Mouse (Mus musculus): ENCODE results near the gene Mylk2. TPM values are rescaled to one million over a fixed set of nuclear protein-coding genes. Genes with fewer than 3 reads are reported as not detected.

Mylk2 gene
- total and polyA plus RNA-seq, 3 experiments, result 0.47 to 2.4 (median 1.3) TPM

- H3K79me2 ChIP-seq (replicated peaks; ENCODE audit: control insufficient read depth, extremely low read depth, insufficient read depth, poor library complexity, severe bottlenecking), result no peaks in the 10 kb centered on the region
- dilution Hi-C loops (cut with MboI; ENCODE audit: extremely low pct_ligation_motif_present, extremely low pct_unique_long_range_greater_than_20kb, low sequenced_read_pairs), result no loop called here
- no peak for DNase-seq (ENCODE audit: extremely low read depth)
- TF ChIP-seq PAX5 (IDR thresholded peaks at IDR 0.05; ENCODE audit: low read length), result no peak
- TF ChIP-seq KAT2A (IDR thresholded peaks at IDR 0.05; ENCODE audit: insufficient replicate concordance, low read length), result no peak
- no peak for TF ChIP-seq MYC (IDR thresholded peaks at IDR 0.05; ENCODE audit: low read depth, low read length)
- no peak overlapping the region for H3K27ac ChIP-seq (ENCODE audit: insufficient read depth, low read depth)
- H3K27me3 ChIP-seq (replicated peaks), result peaks cover 92% of the 10 kb centered on the region
- H3K9me3 ChIP-seq (replicated peaks; ENCODE audit: low read length), result no peaks in the 10 kb centered on the region
- in situ Hi-C loops (cut with MboI; ENCODE audit: low pct_ligation_motif_present, low pct_unique_long_range_greater_than_20kb, low sequenced_read_pairs), result no loop called here
- H3K4me1 ChIP-seq (ENCODE audit: control insufficient read depth in 1 of 2, insufficient read depth in 2 of 2), result peaks cover 0 to 15% of the 10 kb centered on the region in 2 experiments; a peak in 2 of 4 replicates
- no peak overlapping the region for H3K9ac ChIP-seq (ENCODE audit: insufficient read depth, low read depth)
- 0 out of 2 replicates have a peak overlapping the region, but pooled peaks have one; percentile 24 for H3K4me2 ChIP-seq (ENCODE audit: insufficient read depth, low read depth, poor library complexity, severe bottlenecking)
- H3K4me3 ChIP-seq (replicated peaks in 1 of 3; ENCODE audit: low read depth in 2 of 3, low read length in 2 of 3, poor library complexity in 1 of 3), result no peak overlapping the region
- no peaks in the 10 kb centered on the region for H3K36me3 ChIP-seq (replicated peaks in 1 of 2; ENCODE audit: control insufficient read depth in 1 of 2, insufficient read depth in 1 of 2, low read length in 1 of 2)
Measured at GRCm38 (mm10) chr2:152942898-152943515, 31.9 kb downstream of the Mylk2 start.

- TF ChIP-seq MAZ (IDR thresholded peaks at IDR 0.05; ENCODE audit: low read depth, low read length) (no peak), MXI1 (IDR thresholded peaks at IDR 0.05; ENCODE audit: low read depth, low read length) (no peak), NRF1 (IDR thresholded peaks at IDR 0.05; ENCODE audit: low read depth, low read length) (no peak), HCFC1 (IDR thresholded peaks at IDR 0.05; ENCODE audit: low read depth, low read length) (no peak), EP300 (IDR thresholded peaks at IDR 0.05; ENCODE audit: low read length) (no peak), SIN3A (IDR thresholded peaks at IDR 0.05; ENCODE audit: low read length) (no peak)
- no peaks in the 10 kb centered on the region for H3K79me2 ChIP-seq (replicated peaks; ENCODE audit: control insufficient read depth, extremely low read depth, insufficient read depth, poor library complexity, severe bottlenecking)
- H3K4me3 ChIP-seq (replicated peaks in 1 of 3; ENCODE audit: low read depth in 2 of 3, low read length in 2 of 3, poor library complexity in 1 of 3), result no peak overlapping the region
- H3K27ac ChIP-seq (ENCODE audit: insufficient read depth, low read depth), result no peak overlapping the region
- H3K9ac ChIP-seq (ENCODE audit: insufficient read depth, low read depth), result no peak overlapping the region
- in situ Hi-C loops (cut with MboI; ENCODE audit: low pct_ligation_motif_present, low pct_unique_long_range_greater_than_20kb, low sequenced_read_pairs) (no loop called here), dilution Hi-C loops (cut with MboI; ENCODE audit: extremely low pct_ligation_motif_present, extremely low pct_unique_long_range_greater_than_20kb, low sequenced_read_pairs) (no loop called here)
- H3K4me2 ChIP-seq (ENCODE audit: insufficient read depth, low read depth, poor library complexity, severe bottlenecking), result no peak overlapping the region
- no peak for DNase-seq (ENCODE audit: extremely low read depth)
- peaks cover 0 to 15% of the 10 kb centered on the region in 2 experiments; a peak in 2 of 4 replicates for H3K4me1 ChIP-seq (ENCODE audit: control insufficient read depth in 1 of 2, insufficient read depth in 2 of 2)
- H3K27me3 ChIP-seq (replicated peaks), result peaks cover 92% of the 10 kb centered on the region
- H3K9me3 ChIP-seq (replicated peaks; ENCODE audit: low read length), result no peaks in the 10 kb centered on the region
- H3K36me3 ChIP-seq (replicated peaks in 1 of 2; ENCODE audit: control insufficient read depth in 1 of 2, insufficient read depth in 1 of 2, low read length in 1 of 2), result no peaks in the 10 kb centered on the region
Measured at GRCm38 (mm10) chr2:152943568-152943967, 32.4 kb downstream of the Mylk2 start.

- H3K9me3 ChIP-seq (replicated peaks; ENCODE audit: low read length), result no peaks in the 10 kb centered on the region
- no peak overlapping the region for H3K4me2 ChIP-seq (ENCODE audit: insufficient read depth, low read depth, poor library complexity, severe bottlenecking)
- no peak overlapping the region for H3K9ac ChIP-seq (ENCODE audit: insufficient read depth, low read depth)
- H3K27ac ChIP-seq (ENCODE audit: insufficient read depth, low read depth), result no peak overlapping the region
- in situ Hi-C loops (cut with MboI; ENCODE audit: low pct_ligation_motif_present, low pct_unique_long_range_greater_than_20kb, low sequenced_read_pairs), result no loop called here
- no peak for TF ChIP-seq MXI1 (IDR thresholded peaks at IDR 0.05; ENCODE audit: low read depth, low read length)
- TF ChIP-seq POLR2AphosphoS2 (IDR thresholded peaks at IDR 0.05; ENCODE audit: low read depth, low read length), result no peak
- TF ChIP-seq MAX (IDR thresholded peaks at IDR 0.05; ENCODE audit: low read length), result no peak
- TF ChIP-seq KAT2A (IDR thresholded peaks at IDR 0.05; ENCODE audit: insufficient replicate concordance, low read length), result no peak
- TF ChIP-seq CTCF (conservative IDR thresholded peaks at IDR 0.05 in 1 of 2, IDR thresholded peaks at IDR 0.05 in 1 of 2; ENCODE audit: low read depth in 2 of 2, low read length in 2 of 2), result no peak
- TF ChIP-seq GABPA (IDR thresholded peaks at IDR 0.05; ENCODE audit: insufficient replicate concordance, low read depth, low read length), result no peak
- TF ChIP-seq MEF2A (IDR thresholded peaks at IDR 0.05; ENCODE audit: borderline replicate concordance, low read depth, low read length), result no peak
- TF ChIP-seq ETS1 (conservative IDR thresholded peaks at IDR 0.05; ENCODE audit: low read depth, low read length), result no peak
- peaks cover 92% of the 10 kb centered on the region for H3K27me3 ChIP-seq (replicated peaks)
- H3K4me3 ChIP-seq (replicated peaks in 1 of 3; ENCODE audit: low read depth in 2 of 3, low read length in 2 of 3, poor library complexity in 1 of 3), result no peak overlapping the region
- H3K4me1 ChIP-seq (ENCODE audit: control insufficient read depth in 1 of 2, insufficient read depth in 2 of 2), result peaks cover 0 to 15% of the 10 kb centered on the region in 2 experiments; a peak in 2 of 4 replicates
- no peaks in the 10 kb centered on the region for H3K36me3 ChIP-seq (replicated peaks in 1 of 2; ENCODE audit: control insufficient read depth in 1 of 2, insufficient read depth in 1 of 2, low read length in 1 of 2)
- no peaks in the 10 kb centered on the region for H3K79me2 ChIP-seq (replicated peaks; ENCODE audit: control insufficient read depth, extremely low read depth, insufficient read depth, poor library complexity, severe bottlenecking)
- dilution Hi-C loops (cut with MboI; ENCODE audit: extremely low pct_ligation_motif_present, extremely low pct_unique_long_range_greater_than_20kb, low sequenced_read_pairs), result no loop called here
- DNase-seq (ENCODE audit: extremely low read depth), result no peak
Measured at GRCm38 (mm10) chr2:152944013-152944412, 32.9 kb downstream of the Mylk2 start.
